Mouse (Mus musculus) heart, embryonic 13.5 days (tissue): ENCODE data around the gene Galr2. TPM values are rescaled to one million over a fixed set of nuclear protein-coding genes. Genes with fewer than 3 reads are reported as not detected.

Experiments used
- ATAC-seq: fragments of 200-750 bp; cut with Nextera tagmentation; 2 replicates; pipeline ENCODE4 v1.8.0; 2017; ENCODE audit warnings: moderate TSS enrichment; ENCODE audit not compliant: insufficient number of reproducible peaks, low FRiP score, low TSS enrichment; ENCODE audit errors: extremely low read depth
- H3K27ac ChIP-seq: fragments of 300-500 bp; sonication (generic); replicated peaks from 2 replicates; pipeline ENCODE4 v1.5.1; 2015; ENCODE audit warnings: moderate library complexity, mild to moderate bottlenecking, inconsistent platforms
- H3K27me3 ChIP-seq: fragments of 300-500 bp; sonication (generic); replicated peaks from 2 replicates; pipeline ENCODE4 v1.6.1; 2015; ENCODE audit warnings: mild to moderate bottlenecking, inconsistent platforms
- H3K36me3 ChIP-seq: fragments of 300-500 bp; sonication (generic); 2 replicates; pipeline ENCODE4 v1.6.1; 2015; ENCODE audit warnings: mild to moderate bottlenecking, inconsistent platforms
- H3K4me1 ChIP-seq: fragments of 300-500 bp; sonication (generic); 2 replicates; pipeline ENCODE4 v1.6.1; 2015; ENCODE audit warnings: inconsistent platforms
- H3K4me2 ChIP-seq: fragments of 300-500 bp; sonication (generic); 2 replicates; pipeline ENCODE4 v1.6.1; 2015; ENCODE audit warnings: inconsistent platforms, mild to moderate bottlenecking, moderate library complexity
- H3K4me3 ChIP-seq: fragments of 300-500 bp; sonication (generic); 2 replicates; pipeline ENCODE4 v1.5.1; 2015; ENCODE audit warnings: moderate library complexity, mild to moderate bottlenecking, inconsistent platforms
- H3K9ac ChIP-seq: fragments of 300-500 bp; sonication (generic); 2 replicates; pipeline ENCODE4 v1.6.1; 2015; ENCODE audit warnings: inconsistent platforms, mild to moderate bottlenecking, moderate library complexity
- H3K9me3 ChIP-seq: fragments of 300-500 bp; sonication (generic); 2 replicates; pipeline ENCODE4 v1.6.1; 2016; ENCODE audit warnings: inconsistent platforms
- WGBS: fragments of 180-500 bp; shearing (Covaris S2); methylation state at CpG from one replicate; pipeline ENCODE4 v1.1.7; 2015; ENCODE audit warnings: mixed read lengths; 5-methylcytosine and 5-hydroxymethylcytosine counted together
- polyA plus RNA-seq: library from polyadenylated mRNA; unstranded; fragments of >200 nt; fragmentation: Nextera tagmentation; extraction: Ambion mirVana; gene quantifications from 2 replicates; pipeline ENCODE4 v1.2.1, GENCODE M21; 2015

Gene Galr2
- not detected in 2 replicates for polyA plus RNA-seq

GRCm38 (mm10) chr11:116280751-116281663 is at the start of gene Galr2:
TSS of gene Galr2 (plus strand) at chr11:116280939.
- H3K9me3 ChIP-seq = no peaks in the 10 kb centered on the region
- peaks cover 25% of the 10 kb centered on the region for H3K4me1 ChIP-seq
- no peak within 1 kb of the TSS for H3K27ac ChIP-seq
- H3K36me3 ChIP-seq = no peaks in the 10 kb centered on the region
- no peak for ATAC-seq
- 6% methylated on average over 48 of the region's 48 CpGs for WGBS
- H3K4me2 ChIP-seq = peak within 1 kb of the TSS; percentile 68
- peaks cover 69% of the 10 kb centered on the region for H3K27me3 ChIP-seq
- peak within 1 kb of the TSS; percentile 46 for H3K4me3 ChIP-seq
- peak within 1 kb of the TSS; percentile 51 for H3K9ac ChIP-seq

DNA sequence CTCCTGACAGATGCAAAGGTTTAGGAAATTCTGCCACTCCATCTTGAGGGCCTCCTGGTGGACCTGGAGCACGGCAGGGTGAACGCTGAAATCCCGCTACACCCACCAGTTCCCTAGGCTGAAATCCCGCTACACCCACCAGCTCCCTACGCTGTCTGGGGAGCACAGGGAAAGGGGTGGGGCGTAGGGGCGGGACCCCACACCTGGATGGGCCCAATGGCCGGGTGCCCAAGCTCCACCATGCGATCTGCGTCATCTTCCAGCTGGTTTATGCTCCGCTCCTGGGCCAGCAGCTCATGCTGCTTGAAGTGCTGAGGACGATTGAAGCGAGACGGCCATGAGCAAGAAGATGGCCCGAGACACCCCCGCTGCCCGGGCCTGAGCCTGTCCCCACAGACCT is 48.3 kb upstream of the Galr2 start:
- Histone ChIP-seq H3K36me3 (no peaks in the 10 kb centered on the region), H3K27ac (no peak overlapping the region), H3K9me3 (no peaks in the 10 kb centered on the region), H3K4me2 (peak overlapping the region; percentile 54), H3K4me3 (peak overlapping the region; percentile 26), H3K27me3 (peaks cover 71% of the 10 kb centered on the region), H3K4me1 (peaks cover 6% of the 10 kb centered on the region; the same call in 1 of the 2 replicates), H3K9ac (peak overlapping the region; percentile 64)
- 19% methylated on average over 17 of the region's 17 CpGs for WGBS
- ATAC-seq = no peak

DNA sequence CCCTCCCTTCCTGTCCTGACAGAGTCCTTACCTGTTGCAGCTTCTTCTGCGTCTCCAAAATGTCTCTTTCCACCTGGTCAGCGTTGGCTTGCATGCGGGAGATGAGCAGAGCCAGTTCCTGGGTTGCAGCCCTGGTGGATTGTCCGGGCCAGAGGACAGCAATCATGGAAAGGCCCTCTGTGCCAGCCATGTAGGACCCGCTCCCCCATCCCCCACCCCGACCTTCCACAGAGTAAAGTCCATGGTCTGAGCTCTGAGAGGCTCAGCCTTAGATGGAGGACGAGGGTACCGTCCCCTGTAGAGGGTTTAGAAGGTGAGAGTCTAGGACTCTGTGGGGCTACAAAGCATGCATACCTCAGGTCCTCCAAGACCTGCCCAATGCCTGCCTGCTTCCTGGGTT is 45.8 kb upstream of the Galr2 start:
- Histone ChIP-seq H3K4me2 (no peak overlapping the region), H3K27ac (no peak overlapping the region), H3K9me3 (no peaks in the 10 kb centered on the region), H3K4me3 (no peak overlapping the region), H3K9ac (no peak overlapping the region), H3K4me1 (peaks cover 15% of the 10 kb centered on the region), H3K36me3 (no peaks in the 10 kb centered on the region), H3K27me3 (peaks cover 77% of the 10 kb centered on the region)
- whole genome bisulfite sequencing = 74% methylated on average over 8 of the region's 8 CpGs
- no peak for ATAC-seq

- H3K36me3 ChIP-seq = peaks cover 7% of the 10 kb centered on the region
- ATAC-seq = no peak
- H3K4me1 ChIP-seq = peaks cover 10% of the 10 kb centered on the region
- no peak within 1 kb of the TSS for H3K27ac ChIP-seq
- WGBS = 20% methylated on average over 31 of the region's 31 CpGs
- H3K4me3 ChIP-seq = peak within 1 kb of the TSS; percentile 31
- peak within 1 kb of the TSS; percentile 62 for H3K4me2 ChIP-seq
- peak within 1 kb of the TSS; percentile 64 for H3K9ac ChIP-seq
- H3K9me3 ChIP-seq = no peaks in the 10 kb centered on the region
- H3K27me3 ChIP-seq = peaks cover 67% of the 10 kb centered on the region
Observed at GRCm38 (mm10) chr11:116237742-116238395, 42.9 kb upstream of the Galr2 start, which contains the start of gene Evpl. TSS of gene Evpl (minus strand) at chr11:116238077.

GRCm38 (mm10) chr11:116239797-116240196 is 40.9 kb upstream of the Galr2 start:
- Histone ChIP-seq H3K4me3 (no peak overlapping the region), H3K27ac (no peak overlapping the region), H3K36me3 (peaks cover 26% of the 10 kb centered on the region), H3K27me3 (peaks cover 48% of the 10 kb centered on the region), H3K9me3 (no peaks in the 10 kb centered on the region), H3K4me2 (no peak overlapping the region), H3K9ac (no peak overlapping the region), H3K4me1 (peaks cover 10% of the 10 kb centered on the region)
- WGBS = 20% methylated on average over 7 of the region's 7 CpGs
- no peak for ATAC-seq

DNA sequence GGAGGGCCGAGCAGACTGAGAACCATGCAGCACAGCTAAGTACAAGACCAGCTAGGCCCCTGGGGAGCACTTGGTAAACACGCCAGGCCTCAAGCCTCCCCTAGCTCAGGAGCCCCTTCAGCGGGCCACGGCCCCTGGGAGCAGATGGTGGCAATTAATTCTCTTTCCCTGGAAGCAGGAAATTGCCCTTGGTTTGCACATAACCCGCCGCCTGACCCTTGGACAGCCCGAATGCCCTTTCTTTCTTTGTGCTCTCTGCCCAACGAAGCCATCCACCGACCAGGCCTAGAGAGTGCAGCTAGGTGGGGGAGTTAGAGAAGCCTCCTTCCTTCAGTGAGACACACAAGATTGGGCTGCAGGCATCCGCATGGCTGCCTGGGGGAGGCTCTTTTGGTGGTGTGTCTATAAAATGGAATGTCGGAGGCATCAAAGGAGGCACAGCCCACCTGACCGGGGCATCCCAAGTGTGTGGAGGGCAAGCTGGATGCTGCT is 38.9 kb upstream of the Galr2 start:
- H3K4me2 ChIP-seq = no peak overlapping the region
- peaks cover 28% of the 10 kb centered on the region for H3K27me3 ChIP-seq
- H3K9ac ChIP-seq = no peak overlapping the region
- no peaks in the 10 kb centered on the region for H3K9me3 ChIP-seq
- H3K4me1 ChIP-seq = peaks cover 10% of the 10 kb centered on the region
- ATAC-seq = no peak
- H3K27ac ChIP-seq = no peak overlapping the region
- 59% methylated on average over 12 of the region's 12 CpGs for WGBS
- no peak overlapping the region for H3K4me3 ChIP-seq
- H3K36me3 ChIP-seq = peaks cover 46% of the 10 kb centered on the region

- H3K36me3 ChIP-seq = peaks cover 74% of the 10 kb centered on the region
- no peaks in the 10 kb centered on the region for H3K4me1 ChIP-seq
- no peak for ATAC-seq
- WGBS = 78% methylated on average over 8 of the region's 8 CpGs
- H3K4me2 ChIP-seq = no peak overlapping the region
- H3K4me3 ChIP-seq = no peak overlapping the region
- H3K27me3 ChIP-seq = peaks cover 2% of the 10 kb centered on the region; the same call in 1 of the 2 replicates
- no peak overlapping the region for H3K27ac ChIP-seq
- no peak overlapping the region for H3K9ac ChIP-seq
- H3K9me3 ChIP-seq = no peaks in the 10 kb centered on the region
Observed at GRCm38 (mm10) chr11:116244580-116244979, 36.2 kb upstream of the Galr2 start.

DNA sequence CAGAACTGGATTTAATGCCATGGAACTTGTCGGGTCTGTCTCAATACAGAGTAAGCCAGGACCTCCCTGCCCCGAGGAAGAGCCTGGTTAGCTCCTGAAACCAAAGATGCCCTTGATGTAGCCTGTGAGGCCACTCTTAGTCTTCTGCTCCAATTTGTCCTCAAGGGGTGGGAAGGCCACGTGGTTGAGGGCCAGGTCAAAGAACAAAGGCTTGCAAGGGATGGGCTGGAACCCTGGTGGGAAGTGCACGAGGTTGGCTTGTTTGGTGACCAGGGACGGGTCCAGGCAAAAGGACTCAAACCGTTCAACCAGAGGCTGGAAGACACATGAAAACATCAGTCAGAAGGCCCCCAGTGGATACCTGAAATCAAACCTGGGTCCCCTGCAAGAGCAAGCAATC is 35.1 kb upstream of the Galr2 start:
- no peak for ATAC-seq
- Histone ChIP-seq H3K9ac (no peak overlapping the region), H3K9me3 (no peaks in the 10 kb centered on the region), H3K36me3 (peaks cover 84% of the 10 kb centered on the region), H3K27ac (no peak overlapping the region), H3K27me3 (no peaks in the 10 kb centered on the region), H3K4me3 (no peak overlapping the region), H3K4me1 (peaks cover 3% of the 10 kb centered on the region; the same call in 1 of the 2 replicates), H3K4me2 (no peak overlapping the region)
- WGBS = 82% methylated on average over 6 of the region's 6 CpGs

DNA sequence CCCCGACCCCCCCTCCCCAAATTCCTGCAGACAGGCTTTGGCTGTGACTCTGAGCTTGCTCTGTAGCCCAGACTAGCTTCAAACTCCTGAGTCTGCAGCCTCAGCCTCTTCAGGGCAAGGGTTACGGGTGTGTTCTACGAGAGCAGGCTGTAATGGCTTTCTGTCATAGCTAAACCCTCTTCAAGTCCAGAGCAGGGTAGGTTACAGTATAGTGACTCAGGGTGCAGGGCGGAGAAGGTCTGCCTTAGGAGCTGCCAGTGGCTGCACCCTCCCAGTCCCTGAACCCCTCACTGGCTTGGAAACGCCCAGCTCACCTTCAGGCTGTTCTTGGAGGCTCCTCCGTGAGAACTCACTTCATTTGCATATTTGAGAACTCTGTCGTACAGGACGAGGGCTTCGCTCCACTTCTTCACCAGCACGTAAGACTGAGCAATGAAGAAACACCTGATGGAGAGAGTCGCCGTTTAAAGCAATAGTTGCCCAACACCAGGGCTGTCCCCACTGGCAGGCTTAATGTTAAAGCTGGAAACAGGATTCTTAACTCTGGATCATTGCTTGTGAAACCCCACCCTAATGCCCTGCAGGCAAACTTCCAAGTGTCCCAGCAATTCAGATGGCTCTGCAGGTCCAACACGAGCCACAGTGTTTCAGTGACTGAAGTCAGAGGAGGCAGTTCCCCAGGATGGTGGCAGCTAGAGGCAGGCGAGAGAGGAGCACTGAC is 33.1 kb upstream of the Galr2 start:
- Histone ChIP-seq H3K4me2 (no peak overlapping the region), H3K4me3 (no peak overlapping the region), H3K36me3 (peaks cover 100% of the 10 kb centered on the region), H3K27me3 (no peaks in the 10 kb centered on the region), H3K9me3 (no peaks in the 10 kb centered on the region), H3K27ac (no peak overlapping the region), H3K9ac (no peak overlapping the region), H3K4me1 (peaks cover 19% of the 10 kb centered on the region)
- no peak for ATAC-seq
- WGBS = 87% methylated on average over 14 of the region's 14 CpGs

- Histone ChIP-seq H3K4me2 (no peak overlapping the region), H3K9me3 (no peaks in the 10 kb centered on the region), H3K4me3 (no peak overlapping the region), H3K27me3 (no peaks in the 10 kb centered on the region), H3K36me3 (peaks cover 100% of the 10 kb centered on the region), H3K27ac (no peak overlapping the region; the same call in 1 of the 2 replicates), H3K9ac (no peak overlapping the region), H3K4me1 (peaks cover 19% of the 10 kb centered on the region)
- ATAC-seq = no peak
- 73% methylated on average over 8 of the region's 8 CpGs for whole genome bisulfite sequencing
Observed at GRCm38 (mm10) chr11:116250898-116251297, 29.8 kb upstream of the Galr2 start.

- Histone ChIP-seq H3K9me3 (no peaks in the 10 kb centered on the region), H3K9ac (no peak overlapping the region), H3K4me1 (peaks cover 23% of the 10 kb centered on the region), H3K4me2 (no peak overlapping the region), H3K27me3 (no peaks in the 10 kb centered on the region), H3K27ac (no peak overlapping the region), H3K36me3 (peaks cover 100% of the 10 kb centered on the region), H3K4me3 (no peak overlapping the region)
- ATAC-seq = no peak
- 84% methylated on average over 3 of the region's 3 CpGs for WGBS
Observed at GRCm38 (mm10) chr11:116253076-116253600, 27.6 kb upstream of the Galr2 start.
